Mouse (Mus musculus) c-Kit-positive CD71-positive TER-119-negative erythroid progenitor cells, embryonic 14.5 days (primary cell): ENCODE results near the gene Hist1h2br.
"Not testable (repeated sequence)": the region's sequence is repeated elsewhere in the genome, so short reads cannot be mapped to it uniquely, and the experiment has no call there.

Experiments used
- DNase-seq: peaks from one replicate; pipeline ENCODE4 v3.0.0-alpha.2; 2013; ENCODE audit warnings: low read depth

Hist1h2br gene

DNA sequence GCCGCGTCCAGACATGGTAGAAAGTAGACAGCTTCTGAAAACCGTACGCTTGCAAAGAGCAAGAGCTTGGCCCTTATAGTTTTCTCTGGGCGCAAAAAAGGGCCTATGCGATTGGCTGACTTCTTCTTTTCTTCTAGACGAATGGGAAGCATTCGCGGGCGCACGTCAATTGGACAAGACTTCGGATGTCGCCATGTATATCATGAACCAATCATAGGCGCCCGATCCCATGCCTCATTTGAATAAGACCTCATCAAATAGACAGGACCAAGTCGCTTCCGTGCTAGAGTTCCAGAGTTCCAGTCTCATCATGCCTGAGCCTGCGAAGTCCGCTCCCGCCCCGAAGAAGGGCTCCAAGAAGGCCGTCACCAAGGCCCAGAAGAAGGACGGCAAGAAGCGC, at the start of gene Hist1h2br, which contains the start of gene Hist1h2ap:
Hist1h2br (plus strand) TSS at position 283 of the 400 bp plus-strand sequence.
Hist1h2ap (minus strand) TSS at position 47 of the 400 bp plus-strand sequence.
- DNase-seq = not testable (repeated sequence)

DNA sequence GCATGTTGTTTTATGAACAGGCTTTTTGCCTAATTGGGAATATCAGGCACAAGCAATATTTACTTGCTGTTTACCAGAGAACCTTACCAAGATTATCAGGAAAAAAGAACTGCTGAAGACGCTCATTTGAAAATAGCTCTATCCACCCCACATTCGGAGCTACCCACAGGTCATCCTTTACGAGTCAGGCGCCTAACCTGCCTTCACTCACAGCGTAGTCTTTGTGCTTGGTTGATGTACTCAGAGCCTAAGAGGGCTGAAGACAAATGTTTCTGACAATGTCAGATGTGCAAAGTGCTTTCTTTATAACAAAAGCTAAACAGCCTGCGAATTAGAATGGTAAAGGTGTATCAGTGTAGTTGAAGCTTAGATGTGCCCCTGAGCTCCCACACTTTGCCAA, 49.2 kb upstream of the Hist1h2br start:
- no peak for DNase-seq

DNA sequence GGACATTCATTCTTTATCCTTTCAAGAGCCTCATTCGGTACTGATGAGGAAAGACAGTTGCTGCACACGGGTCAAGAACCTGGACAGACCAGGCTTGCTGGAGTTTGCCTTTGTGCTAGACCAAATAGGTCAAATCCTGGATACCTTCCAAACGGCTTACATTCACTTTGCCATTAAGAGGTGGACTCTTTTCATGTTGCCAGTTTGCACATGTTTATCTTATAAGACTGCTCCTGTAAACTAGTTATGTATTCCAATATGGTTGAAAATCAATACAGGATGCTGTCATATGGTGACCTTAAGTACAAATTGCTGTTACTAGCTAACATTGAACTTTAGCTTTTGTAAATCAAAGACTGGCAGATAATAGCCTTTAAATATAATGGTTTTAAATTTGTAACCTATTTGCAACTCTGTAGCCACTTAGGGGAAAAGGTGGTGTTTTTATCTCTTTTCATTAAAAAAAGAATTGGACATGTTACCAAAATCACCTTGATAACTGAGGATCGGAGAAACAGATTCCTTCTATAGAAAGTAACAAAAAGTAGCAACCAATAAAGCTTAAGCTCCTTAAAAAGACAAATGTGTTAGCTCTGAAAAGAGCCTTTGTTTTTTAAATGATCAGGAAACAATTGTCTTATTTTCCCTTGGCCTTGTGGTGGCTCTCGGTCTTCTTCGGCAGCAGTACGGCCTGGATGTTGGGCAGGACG, 47.2 kb upstream of the Hist1h2br start:
- DNase-seq = peak; percentile 56

DNA sequence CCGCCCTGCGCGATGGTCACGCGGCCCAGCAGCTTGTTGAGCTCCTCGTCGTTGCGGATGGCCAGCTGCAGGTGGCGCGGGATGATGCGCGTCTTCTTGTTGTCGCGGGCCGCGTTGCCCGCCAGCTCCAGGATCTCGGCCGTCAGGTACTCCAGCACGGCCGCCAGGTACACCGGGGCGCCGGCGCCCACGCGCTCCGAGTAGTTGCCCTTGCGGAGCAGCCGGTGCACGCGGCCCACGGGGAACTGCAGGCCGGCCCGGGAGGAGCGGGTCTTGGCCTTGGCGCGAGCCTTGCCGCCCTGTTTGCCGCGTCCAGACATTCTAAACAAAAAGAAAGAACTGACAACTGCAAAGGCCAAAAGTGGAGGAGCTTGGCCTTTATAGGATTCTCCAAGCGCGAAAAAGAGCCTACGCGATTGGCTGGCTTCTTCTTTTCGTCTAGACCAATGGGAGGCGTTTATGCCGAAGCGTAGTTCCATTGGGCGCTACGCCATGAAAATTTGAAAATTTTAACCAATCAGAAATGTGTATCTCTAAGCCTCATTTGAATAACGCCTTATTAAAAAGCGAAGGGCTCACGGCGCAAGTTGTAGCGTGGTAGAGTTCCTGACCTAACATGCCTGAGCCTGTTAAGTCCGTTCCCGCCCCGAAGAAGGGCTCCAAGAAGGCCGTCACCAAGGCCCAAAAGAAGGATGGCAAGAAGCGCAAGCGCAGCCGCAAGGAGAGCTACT, 46.5 kb upstream of the Hist1h2br start, which contains the start of the genes Hist1h2an and Hist1h2bp:
Hist1h2an (minus strand) TSS at position 320 of the 731 bp plus-strand sequence.
Hist1h2bp (plus strand) TSS at position 563 of the 731 bp plus-strand sequence.
- peak; percentile 94 for DNase-seq

DNA sequence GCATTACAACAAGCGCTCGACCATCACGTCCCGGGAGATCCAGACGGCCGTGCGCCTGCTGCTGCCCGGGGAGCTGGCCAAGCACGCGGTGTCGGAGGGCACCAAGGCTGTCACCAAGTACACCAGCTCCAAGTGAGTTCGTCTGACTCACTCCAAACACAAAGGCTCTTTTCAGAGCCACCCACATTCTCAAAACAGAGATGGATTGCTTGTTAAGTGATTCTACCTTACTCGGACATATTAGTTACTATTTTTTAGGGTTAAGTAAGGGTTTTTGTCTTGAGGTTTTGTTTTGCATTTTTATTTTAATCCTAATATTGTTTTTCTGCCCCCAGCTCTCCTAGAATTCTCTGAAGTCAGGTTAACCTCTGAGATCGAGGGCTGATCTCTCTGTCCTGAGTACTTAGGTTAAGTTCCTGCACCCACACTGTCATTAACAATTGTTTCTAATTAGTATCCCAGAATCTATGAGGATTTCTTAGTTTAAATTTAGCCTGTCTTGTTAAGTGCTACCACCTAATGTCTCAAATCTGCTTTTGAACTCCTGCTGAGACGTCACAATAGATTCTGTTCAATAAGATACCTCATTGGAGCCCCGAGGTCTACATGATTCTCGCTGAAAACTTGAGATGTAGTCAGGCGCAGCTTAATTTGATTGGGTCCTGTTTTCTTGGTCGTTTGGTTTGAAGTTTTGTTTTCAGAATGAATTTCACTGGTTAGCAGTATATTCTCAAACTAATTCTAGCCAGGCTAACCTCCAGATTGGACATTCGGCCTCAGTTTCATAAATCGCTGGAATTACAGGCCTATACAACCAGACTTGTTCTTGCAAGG, 45.6 kb upstream of the Hist1h2br start:
- no peak for DNase-seq

DNA sequence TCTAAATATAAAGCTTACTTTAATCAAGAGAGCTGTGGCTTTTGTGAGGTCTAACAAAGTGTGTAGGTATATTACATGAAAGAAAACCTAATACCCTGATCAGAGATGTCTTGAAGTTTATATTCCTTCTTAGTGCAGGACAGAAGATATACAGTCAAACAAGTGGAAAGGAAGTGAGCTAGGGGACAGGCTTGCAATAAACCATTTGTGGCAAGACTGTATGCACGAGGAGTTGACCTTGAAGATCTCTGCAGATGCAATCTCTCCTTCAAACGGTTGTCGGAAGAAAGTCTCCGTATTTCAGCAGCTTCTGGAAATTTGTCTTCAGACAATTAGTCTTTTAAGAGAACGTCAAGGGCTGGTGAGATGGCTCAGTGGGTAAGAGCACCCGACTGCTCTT, 43.6 kb upstream of the Hist1h2br start:
- DNase-seq = no peak

DNA sequence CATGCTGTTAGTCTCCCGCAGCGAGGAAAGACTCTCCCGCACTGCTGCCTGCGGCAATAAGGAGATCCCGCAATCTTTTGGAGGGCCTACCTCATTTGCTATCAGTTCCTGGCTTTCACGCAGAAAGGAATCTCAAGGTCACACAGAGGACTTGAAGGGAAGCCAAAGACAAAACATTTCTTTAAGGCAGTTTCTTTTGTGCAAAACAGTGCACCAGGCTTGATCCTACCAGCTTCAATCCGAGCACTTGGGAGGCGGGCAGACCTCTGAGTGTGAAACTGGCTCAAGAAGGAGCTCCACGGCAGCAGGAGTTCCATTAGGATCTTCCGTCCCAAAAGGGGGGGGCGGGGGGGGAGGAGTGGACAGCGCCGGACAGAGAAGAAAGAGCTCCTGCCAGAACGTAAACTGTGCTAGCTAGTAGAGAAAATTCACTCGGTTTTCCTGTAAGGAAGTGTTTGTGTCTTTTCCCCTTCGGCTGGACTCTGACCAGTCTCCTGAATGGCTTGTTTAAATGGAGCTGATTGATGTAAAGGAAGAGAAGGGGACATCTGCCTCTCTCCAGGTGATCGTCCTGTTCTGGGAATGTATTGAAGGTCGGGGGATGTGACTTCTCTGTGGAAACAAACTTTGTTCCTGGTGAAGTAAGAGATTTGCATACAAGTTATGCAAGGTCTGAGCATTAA, 42.8 kb upstream of the Hist1h2br start:
- DNase-seq = no peak

DNA sequence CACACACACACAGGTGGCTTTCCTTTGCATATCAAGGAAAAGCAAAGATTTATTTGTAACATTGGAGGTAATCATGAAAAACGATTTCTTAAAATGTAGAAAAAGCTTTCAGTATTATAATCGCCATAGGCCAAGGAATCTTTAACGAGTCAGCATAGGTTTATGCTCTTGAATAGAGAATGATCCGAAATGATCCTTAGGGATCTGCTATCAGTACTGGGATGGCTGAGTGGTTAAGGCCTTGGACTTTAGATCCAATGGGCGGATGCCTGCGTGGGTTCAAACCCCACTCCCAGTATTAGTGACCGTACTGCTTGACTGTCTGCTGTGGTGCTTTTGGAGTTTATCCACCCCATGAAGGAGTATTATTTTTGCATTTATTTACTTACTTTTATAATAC, 38.0 kb upstream of the Hist1h2br start:
- DNase-seq = no peak

DNA sequence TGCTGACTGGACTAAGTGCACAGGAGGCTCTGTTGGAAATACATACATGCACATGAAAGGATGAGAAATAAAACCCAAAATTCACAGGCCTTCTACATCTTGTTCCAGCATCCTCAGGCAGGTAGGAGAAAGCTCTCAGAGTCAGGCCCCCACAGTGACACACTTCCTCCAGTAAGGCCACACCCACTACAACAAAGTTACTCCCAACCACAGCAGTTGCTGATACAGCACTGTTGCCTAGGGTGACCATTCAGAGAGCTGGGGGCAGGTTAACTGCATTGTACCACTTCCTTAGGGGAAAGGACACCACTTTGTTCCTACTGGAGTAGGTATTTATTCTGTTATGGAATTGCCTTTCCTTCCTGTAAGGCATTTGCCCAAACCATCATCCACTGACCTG, 36.4 kb upstream of the Hist1h2br start:
- DNase-seq = not testable (repeated sequence)

DNA sequence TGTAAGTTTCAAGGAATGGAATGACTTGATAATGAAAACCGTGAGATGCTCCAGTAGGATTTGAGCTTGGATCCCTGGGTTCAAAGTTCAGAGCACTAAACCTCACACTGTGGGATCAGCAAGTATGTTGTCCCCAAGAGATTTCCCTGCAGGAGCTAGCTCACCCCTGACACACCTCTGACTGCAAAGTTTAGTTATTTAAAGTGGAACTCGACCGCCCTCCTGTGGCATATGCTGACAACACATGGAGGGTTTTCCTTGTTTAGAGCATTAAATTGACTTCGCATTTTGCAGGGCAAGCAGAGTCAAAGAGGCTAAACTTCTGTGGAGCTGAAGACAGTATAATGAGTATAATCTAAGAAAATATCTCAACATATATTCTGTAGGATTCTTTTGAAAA, 30.5 kb upstream of the Hist1h2br start:
- DNase-seq = not testable (repeated sequence)

DNA sequence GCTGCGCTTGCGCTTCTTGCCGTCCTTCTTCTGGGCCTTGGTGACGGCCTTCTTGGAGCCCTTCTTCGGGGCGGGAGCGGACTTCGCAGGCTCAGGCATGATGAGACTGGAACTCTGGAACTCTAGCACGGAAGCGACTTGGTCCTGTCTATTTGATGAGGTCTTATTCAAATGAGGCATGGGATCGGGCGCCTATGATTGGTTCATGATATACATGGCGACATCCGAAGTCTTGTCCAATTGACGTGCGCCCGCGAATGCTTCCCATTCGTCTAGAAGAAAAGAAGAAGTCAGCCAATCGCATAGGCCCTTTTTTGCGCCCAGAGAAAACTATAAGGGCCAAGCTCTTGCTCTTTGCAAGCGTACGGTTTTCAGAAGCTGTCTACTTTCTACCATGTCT, 23.5 kb upstream of the Hist1h2br start, which contains the start of the genes Hist1h2bq and Hist1h2ao:
Hist1h2bq (minus strand) TSS at position 125 of the 400 bp plus-strand sequence.
Hist1h2ao (plus strand) TSS at position 393 of the 400 bp plus-strand sequence.
- DNase-seq = not testable (repeated sequence)

DNA sequence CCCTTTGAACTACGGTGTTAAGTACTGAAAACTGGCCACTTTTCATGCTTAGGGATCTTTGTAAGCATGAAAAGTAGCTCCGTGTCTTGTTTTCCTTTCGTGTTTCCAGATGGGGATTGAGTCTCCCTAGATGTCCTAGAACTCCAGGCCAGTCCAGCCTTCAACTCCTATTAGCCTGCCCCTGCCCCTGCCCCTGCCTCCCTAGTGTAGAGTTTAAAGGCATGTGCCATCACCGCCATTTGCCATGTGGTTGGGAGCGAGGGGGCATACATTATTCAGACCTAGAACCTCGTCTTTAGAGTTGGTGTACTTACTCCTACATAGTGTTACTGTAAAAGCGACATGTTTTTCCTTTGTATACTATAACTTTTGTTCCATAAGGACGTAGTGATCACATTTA, 22.5 kb upstream of the Hist1h2br start:
- not testable (repeated sequence) for DNase-seq

DNA sequence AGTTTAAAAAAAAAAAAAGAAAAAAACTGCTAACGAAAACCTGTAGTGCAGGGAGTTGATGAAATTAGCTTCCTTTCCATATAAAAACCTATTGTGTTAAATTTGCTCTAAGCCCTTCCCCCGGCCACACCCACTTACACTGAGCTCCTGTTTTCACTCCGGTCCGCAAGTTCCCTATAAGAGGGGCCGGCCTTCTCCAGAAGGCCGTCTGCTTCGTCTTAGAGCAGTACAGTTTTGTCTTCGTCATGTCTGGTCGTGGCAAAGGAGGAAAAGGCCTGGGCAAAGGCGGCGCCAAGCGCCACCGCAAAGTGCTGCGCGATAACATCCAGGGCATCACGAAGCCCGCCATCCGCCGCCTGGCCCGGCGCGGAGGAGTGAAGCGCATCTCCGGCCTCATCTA, 22.0 kb upstream of the Hist1h2br start, which contains the start of gene Hist1h4m:
Hist1h4m (plus strand) TSS at position 208 of the 400 bp plus-strand sequence.
- DNase-seq = not testable (repeated sequence)

DNA sequence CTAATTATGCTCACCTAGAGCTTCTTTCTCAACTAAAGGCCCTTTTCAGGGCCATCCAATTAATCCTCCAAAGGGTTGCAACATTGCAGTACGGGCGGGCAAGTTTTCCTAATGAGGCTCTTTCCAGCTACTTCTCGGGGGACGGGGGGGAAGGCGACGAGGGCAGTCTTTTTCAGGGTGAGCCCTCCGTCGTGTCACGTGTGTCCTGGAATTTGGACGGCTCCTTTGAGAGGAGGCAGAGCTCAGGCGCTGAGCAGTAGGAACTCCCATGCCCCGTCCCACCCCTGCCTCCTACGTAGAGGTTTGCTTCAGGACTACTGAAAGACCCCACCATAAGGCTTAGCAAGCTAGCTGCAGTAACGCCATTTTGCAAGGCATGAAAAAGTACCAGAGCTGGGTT, 21.5 kb upstream of the Hist1h2br start:
- not testable (repeated sequence) for DNase-seq

DNA sequence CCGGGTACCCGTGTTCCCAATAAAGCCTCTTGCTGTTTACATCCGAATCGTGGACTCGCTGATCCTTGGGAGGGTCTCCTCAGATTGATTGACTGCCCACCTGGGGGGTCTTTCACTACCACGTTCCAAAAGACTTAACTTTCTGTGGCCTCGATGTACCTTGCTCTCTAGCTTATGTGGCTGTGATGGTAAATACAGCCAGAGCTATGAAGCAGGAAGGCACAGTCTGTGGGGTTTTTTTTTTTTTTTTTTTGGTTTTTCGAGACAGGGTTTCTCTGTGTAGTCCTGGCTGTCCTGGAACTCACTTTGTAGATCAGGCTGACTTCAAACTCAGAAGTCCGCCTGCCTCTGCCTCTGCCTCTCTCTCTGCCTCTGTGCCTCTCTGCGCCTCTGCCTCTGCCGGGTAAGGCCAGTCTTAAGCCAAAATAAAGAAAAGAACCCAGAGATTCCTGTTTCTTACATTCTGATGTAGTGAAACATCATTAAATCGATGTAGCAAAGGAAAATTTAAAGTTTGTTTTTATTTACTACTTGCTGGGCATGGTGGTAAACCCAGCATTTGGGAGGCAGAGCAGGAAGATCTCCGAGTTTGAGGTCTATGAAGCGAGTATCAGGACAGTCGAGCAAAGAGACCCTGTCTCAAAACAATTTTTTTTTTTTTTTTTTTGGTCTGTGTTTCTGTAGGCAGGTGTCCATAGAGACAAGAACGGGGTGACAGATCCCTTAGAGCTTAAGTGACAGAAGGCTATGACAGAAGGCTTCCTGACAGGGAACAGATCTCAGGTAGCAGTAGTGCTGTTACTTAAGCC, 13.3 kb upstream of the Hist1h2br start:
- DNase-seq = not testable (repeated sequence)

DNA sequence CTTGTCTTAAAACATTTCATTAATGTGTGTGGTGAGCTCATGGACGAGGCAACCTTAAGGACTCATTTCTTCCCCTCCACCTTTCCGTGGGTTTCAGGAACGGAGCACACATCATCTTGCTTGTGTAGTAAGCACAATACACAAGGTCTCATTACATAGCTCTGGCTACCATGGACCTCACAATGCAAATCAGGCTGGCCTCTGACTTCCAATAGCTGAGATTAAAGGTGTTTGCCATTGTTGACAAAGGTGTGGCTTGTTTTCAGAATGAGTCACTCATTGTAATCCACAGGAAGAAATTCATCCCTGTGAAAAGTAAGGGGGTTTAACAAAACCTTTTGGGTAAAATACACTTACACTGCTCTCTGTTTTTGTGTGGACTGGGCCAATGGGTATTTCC, 5.0 kb upstream of the Hist1h2br start:
- DNase-seq = no peak

DNA sequence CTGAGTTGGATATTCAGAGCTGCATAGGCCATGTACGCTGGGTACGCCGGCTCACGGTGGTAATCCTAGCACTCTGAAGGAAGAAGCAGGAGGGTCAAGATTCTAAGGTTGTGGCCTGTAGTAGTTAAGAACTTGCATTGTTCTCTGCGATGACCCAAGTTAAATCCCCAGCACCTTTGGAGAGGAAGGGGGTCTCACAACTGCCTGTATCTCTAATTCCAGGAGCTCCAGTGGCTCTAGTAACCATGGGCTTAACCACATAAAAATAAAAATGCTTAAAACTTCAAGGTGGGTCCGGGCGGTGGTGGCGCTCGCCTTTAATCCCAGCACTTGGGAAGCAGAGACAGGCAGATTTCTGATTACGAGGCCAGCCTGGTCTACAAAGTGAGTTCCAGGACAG, 3.2 kb upstream of the Hist1h2br start:
- DNase-seq = no peak

DNA sequence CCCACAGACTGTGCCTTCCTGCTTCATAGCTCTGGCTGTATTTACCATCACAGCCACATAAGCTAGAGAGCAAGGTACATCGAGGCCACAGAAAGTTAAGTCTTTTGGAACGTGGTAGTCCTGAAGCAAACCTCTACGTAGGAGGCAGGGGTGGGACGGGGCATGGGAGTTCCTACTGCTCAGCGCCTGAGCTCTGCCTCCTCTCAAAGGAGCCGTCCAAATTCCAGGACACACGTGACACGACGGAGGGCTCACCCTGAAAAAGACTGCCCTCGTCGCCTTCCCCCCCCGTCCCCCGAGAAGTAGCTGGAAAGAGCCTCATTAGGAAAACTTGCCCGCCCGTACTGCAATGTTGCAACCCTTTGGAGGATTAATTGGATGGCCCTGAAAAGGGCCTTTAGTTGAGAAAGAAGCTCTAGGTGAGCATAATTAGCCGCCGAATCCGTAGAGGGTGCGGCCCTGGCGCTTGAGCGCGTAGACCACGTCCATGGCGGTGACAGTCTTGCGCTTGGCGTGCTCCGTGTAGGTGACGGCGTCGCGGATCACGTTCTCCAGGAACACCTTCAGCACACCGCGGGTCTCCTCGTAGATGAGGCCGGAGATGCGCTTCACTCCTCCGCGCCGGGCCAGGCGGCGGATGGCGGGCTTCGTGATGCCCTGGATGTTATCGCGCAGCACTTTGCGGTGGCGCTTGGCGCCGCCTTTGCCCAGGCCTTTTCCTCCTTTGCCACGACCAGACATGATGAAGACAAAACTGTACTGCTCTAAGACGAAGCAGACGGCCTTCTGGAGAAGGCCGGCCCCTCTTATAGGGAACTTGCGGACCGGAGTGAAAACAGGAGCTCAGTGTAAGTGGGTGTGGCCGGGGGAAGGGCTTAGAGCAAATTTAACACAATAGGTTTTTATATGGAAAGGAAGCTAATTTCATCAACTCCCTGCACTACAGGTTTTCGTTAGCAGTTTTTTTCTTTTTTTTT, 1.8 kb upstream of the Hist1h2br start, which contains the start of gene Hist1h4n:
Hist1h4n (minus strand) TSS at position 779 of the 977 bp plus-strand sequence.
- not testable (repeated sequence) for DNase-seq

DNA sequence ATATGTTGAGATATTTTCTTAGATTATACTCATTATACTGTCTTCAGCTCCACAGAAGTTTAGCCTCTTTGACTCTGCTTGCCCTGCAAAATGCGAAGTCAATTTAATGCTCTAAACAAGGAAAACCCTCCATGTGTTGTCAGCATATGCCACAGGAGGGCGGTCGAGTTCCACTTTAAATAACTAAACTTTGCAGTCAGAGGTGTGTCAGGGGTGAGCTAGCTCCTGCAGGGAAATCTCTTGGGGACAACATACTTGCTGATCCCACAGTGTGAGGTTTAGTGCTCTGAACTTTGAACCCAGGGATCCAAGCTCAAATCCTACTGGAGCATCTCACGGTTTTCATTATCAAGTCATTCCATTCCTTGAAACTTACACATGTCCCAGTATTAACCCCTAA, 7.0 kb downstream of the Hist1h2br start:
- not testable (repeated sequence) for DNase-seq
